Mouse (Mus musculus) limb, embryonic 13.5 days (tissue): Measurements from ENCODE around the gene Zfp709. TPM values are rescaled to one million over a fixed set of nuclear protein-coding genes. Genes with fewer than 3 reads are reported as not detected.

Source experiments
- ATAC-seq: fragments of 200-750 bp; cut with Nextera tagmentation; 2 replicates; pipeline ENCODE4 v1.8.0; 2017; ENCODE audit warnings: low read depth, moderate number of reproducible peaks, moderate TSS enrichment; ENCODE audit not compliant: low FRiP score
- H3K27ac ChIP-seq: fragments of 300-500 bp; sonication (generic); 2 replicates; pipeline ENCODE4 v1.5.1; 2015; ENCODE audit warnings: inconsistent platforms, mild to moderate bottlenecking, moderate library complexity
- H3K27me3 ChIP-seq: fragments of 300-500 bp; sonication (generic); 2 replicates; pipeline ENCODE4 v1.6.1; 2015; ENCODE audit warnings: mild to moderate bottlenecking, inconsistent platforms
- H3K36me3 ChIP-seq: fragments of 300-500 bp; sonication (generic); 2 replicates; pipeline ENCODE4 v1.6.1; 2015; ENCODE audit warnings: inconsistent platforms, mild to moderate bottlenecking, moderate library complexity
- H3K4me1 ChIP-seq: fragments of 300-500 bp; sonication (generic); 2 replicates; pipeline ENCODE4 v1.6.1; 2015; ENCODE audit warnings: inconsistent platforms
- H3K4me2 ChIP-seq: fragments of 300-500 bp; sonication (generic); replicated peaks from 2 replicates; pipeline ENCODE4 v1.6.1; 2015; ENCODE audit warnings: inconsistent platforms, mild to moderate bottlenecking, moderate library complexity
- H3K4me3 ChIP-seq: fragments of 300-500 bp; sonication (generic); 2 replicates; pipeline ENCODE4 v1.5.1; 2015; ENCODE audit warnings: moderate library complexity, mild to moderate bottlenecking, inconsistent platforms
- H3K9ac ChIP-seq: fragments of 300-500 bp; sonication (generic); 2 replicates; pipeline ENCODE4 v1.6.1; 2015; ENCODE audit warnings: mild to moderate bottlenecking, inconsistent platforms
- H3K9me3 ChIP-seq: fragments of 300-500 bp; sonication (generic); 2 replicates; pipeline ENCODE4 v1.6.1; 2016; ENCODE audit warnings: inconsistent platforms
- WGBS: fragments of 180-500 bp; shearing (Covaris S2); methylation state at CpG from one replicate; pipeline ENCODE4 v1.1.7; 2015; 5-methylcytosine and 5-hydroxymethylcytosine counted together
- polyA plus RNA-seq: library from polyadenylated mRNA; unstranded; fragments of >200 nt; fragmentation: Nextera tagmentation; extraction: Ambion mirVana; gene quantifications from 2 replicates; pipeline ENCODE4 v1.2.1, GENCODE M21; 2015

Zfp709 gene
- polyA plus RNA-seq, 1 experiment from 2014 or later = 7.9 TPM

GRCm38 (mm10) chr8:71940293-71941208 lies 58.7 kb downstream of the Zfp709 start:
- no peak overlapping the region for H3K4me2 ChIP-seq
- 0 out of 2 replicates have a peak, but pooled peaks cover 5% of the 10 kb centered on the region for H3K27me3 ChIP-seq
- H3K36me3 ChIP-seq = no peaks in the 10 kb centered on the region
- H3K27ac ChIP-seq = no peak overlapping the region
- ATAC-seq = no peak
- no peaks in the 10 kb centered on the region for H3K9me3 ChIP-seq
- WGBS = 75% methylated on average over 2 of the region's 2 CpGs
- no peak overlapping the region for H3K4me3 ChIP-seq
- H3K9ac ChIP-seq = no peak overlapping the region
- H3K4me1 ChIP-seq = no peaks in the 10 kb centered on the region

DNA sequence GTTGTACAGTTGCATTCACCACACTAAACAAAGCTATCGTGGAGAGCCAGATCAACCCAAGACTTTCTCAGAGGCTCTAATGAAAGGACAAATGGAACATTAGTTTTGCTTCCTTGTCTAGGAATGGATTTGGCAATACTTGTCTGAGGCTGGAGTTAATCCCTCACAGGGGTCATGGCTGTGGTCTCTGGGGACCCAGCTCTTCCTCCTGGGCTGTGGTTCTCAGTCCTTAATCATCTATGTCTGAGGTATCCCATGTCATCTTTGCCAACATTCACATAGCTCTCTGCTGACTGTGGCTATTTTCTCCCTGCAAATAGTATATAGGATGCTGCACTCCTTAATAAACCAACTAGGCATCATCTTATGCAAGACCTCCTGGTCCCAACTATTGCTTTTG lies 60.0 kb downstream of the Zfp709 start:
- Histone ChIP-seq H3K4me3 (no peak overlapping the region), H3K4me2 (no peak overlapping the region), H3K27ac (no peak overlapping the region), H3K4me1 (no peaks in the 10 kb centered on the region), H3K9me3 (no peaks in the 10 kb centered on the region), H3K27me3 (0 out of 2 replicates have a peak, but pooled peaks cover 5% of the 10 kb centered on the region), H3K9ac (no peak overlapping the region), H3K36me3 (no peaks in the 10 kb centered on the region)
- ATAC-seq = no peak
- WGBS = 88% methylated on average over 1 of the region's 1 CpGs

Other genes with a start within 250 kb of the Zfp709 start
- 0.75 and 0.77 TPM in 2 replicates for gene Unc13a, start 210.3 kb upstream of the Zfp709 start, polyA plus RNA-seq
- gene Jak3, start 205.7 kb upstream of the Zfp709 start, polyA plus RNA-seq = 3.4 and 4.2 TPM in 2 replicates
- 0.48 and 0.55 TPM in 2 replicates for gene Insl3, start 192.8 kb upstream of the Zfp709 start, polyA plus RNA-seq
- gene B3gnt3, start 180.2 kb upstream of the Zfp709 start, polyA plus RNA-seq = 0.77 and 0.92 TPM in 2 replicates
- 4.0 and 4.8 TPM in 2 replicates for gene Fcho1, start 156.3 kb upstream of the Zfp709 start, polyA plus RNA-seq
- 9.1 and 9.8 TPM in 2 replicates for gene Zfp882, start 26.6 kb downstream of the Zfp709 start, polyA plus RNA-seq
- 26.8 and 29.5 TPM in 2 replicates for gene Zfp617, start 26.6 kb downstream of the Zfp709 start, polyA plus RNA-seq
- 16.3 and 16.4 TPM in 2 replicates for gene Zfp961, start 69.0 kb downstream of the Zfp709 start, polyA plus RNA-seq
- 0.90 and 0.91 TPM in 2 replicates for gene Cyp4f18, start 127.6 kb downstream of the Zfp709 start, polyA plus RNA-seq
- not detected in 2 replicates for gene Olfr372, start 159.2 kb downstream of the Zfp709 start, polyA plus RNA-seq
- gene Olfr373, start 201.2 kb downstream of the Zfp709 start, polyA plus RNA-seq = not detected in 2 replicates
- gene Olfr374, start 225.0 kb downstream of the Zfp709 start, polyA plus RNA-seq = 0.09 TPM in 1 of 2 replicates, not detected in the other